Mouse (Mus musculus): ENCODE results near the gene Noct. TPM values are rescaled to one million over a fixed set of nuclear protein-coding genes. Genes with fewer than 3 reads are reported as not detected.

Gene Noct
- 10 to 100 TPM; 25.4 to 31.1 TPM for total RNA-seq (2023)

DNA sequence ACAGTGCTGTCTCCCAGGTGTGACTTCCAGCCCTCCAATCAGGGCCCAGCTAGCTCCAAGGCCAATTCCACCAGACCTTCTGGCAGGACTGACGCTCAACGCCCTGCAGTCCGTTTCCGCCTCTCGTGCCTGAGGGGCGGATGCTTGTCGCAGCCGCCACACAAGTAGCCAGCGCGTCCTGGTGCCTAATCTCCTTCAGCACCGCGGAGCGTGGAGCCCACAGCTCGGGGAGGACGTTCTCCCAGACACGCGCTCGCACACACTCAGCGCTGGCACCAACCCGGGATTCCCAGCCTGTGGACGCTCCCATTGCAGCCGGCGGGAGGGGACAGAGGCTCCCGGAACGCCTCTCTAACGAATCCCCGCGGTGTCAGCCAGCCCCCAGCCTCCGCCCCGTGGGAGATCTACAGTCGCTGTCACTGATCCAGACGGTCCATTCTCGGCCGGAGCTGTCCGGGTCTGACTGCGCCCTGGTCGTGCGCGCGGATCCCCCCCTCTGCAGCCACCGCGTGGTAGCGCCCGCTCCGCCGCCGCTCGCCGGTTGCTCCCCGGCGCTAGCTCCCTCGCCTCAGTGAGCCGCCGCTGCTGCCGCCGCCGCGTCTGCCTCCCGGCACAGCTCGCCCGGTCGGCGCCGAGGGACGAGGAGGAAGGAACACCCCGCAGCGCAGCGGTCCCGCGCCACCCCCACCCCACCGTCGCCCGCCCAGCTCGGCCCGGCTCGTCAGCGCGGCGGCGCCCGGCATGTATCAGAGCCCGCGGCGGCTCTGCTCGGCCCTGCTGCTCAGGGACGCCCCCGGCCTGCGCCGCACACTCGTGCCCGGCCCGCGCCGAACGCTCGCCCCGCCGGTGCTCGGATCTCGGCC lies at the start of gene Noct:
Gene Noct, plus strand, starts transcription at position 85 of the 863 bp plus-strand sequence.

Other genes starting within 250 kb of the Noct start
- 100 to 1,000 TPM in 1 of 2 experiments, 10 to 100 TPM in 1; 94.7 to 115 TPM for gene Elf2, start 116.2 kb downstream of the Noct start, total RNA-seq (2023)
- not detected for gene Mgarp, start 172.3 kb downstream of the Noct start, total RNA-seq (2023)
- 10 to 100 TPM; 71.7 to 77.8 TPM for gene Ndufc1, start 184.5 kb downstream of the Noct start, total RNA-seq (2023)
- gene Naa15, start 190.7 kb downstream of the Noct start, total RNA-seq (2023), result 10 to 100 TPM; 59.7 to 60.7 TPM

Data from monocyte, adult 59 days (primary cell).